Mouse (Mus musculus): ENCODE measurements around the gene Glrx5.

DNA sequence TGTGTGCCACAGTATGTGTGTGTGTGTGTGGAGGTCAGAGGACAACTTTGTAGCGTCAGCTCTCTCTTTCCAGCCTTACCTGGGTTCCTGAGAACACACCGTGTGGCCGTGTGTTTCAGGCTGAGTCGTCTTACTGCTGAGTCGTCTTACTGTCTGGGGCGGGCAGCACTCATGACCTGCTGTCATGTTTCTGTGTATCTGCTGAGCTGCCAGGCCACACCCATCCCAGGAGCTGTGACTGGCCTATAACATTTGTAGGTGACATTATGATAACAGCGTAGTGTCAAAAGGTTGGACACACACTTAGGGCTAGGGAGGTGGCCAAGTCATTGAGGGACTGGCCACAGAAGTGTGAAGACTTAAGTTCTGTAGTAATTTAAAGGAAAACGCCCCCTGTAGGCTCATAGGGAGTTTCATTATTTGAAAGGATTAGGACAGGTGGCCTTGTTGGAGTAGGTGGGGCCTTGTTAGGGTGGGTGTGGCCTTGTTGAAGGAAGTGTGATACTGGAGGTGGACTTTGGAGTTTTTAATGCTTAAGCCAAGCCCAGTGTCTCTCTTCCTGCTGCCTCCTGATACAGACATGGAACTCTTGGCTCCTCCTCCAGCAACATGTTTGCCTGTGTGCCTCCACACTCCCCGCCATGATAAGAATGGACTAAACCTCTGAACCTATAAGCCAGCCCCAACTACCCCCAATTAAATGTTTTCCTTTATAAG, 36.3 kb upstream of the Glrx5 start:
- TF ChIP-seq CTCF (conservative IDR thresholded peaks at IDR 0.05; ENCODE audit: low read length), result no peak
- TF ChIP-seq NANOG (IDR thresholded peaks at IDR 0.05; ENCODE audit: borderline replicate concordance, low read length), result no peak

Measured in E14TG2a.4 (cell line).